Mouse (Mus musculus) midbrain, embryonic 11.5 days (tissue): ENCODE results near the gene 1700123O20Rik. TPM values are rescaled to one million over a fixed set of nuclear protein-coding genes. Genes with fewer than 3 reads are reported as not detected.

Experiments used
- ATAC-seq: fragments of 200-750 bp; cut with Nextera tagmentation; 2 replicates; pipeline ENCODE4 v1.8.0; 2017; ENCODE audit warnings: moderate TSS enrichment, moderate library complexity; ENCODE audit not compliant: low FRiP score
- DNase-seq: peaks from one replicate; pipeline ENCODE4 v3.0.0; 2015; ENCODE audit warnings: low spot score; ENCODE audit errors: missing footprints
- H3K27ac ChIP-seq: fragments of 300-500 bp; sonication (generic); 2 replicates; pipeline ENCODE4 v1.5.1; 2014; ENCODE audit warnings: low read depth, low read length
- H3K27me3 ChIP-seq: fragments of 300-500 bp; sonication (generic); 2 replicates; pipeline ENCODE4 v1.6.1; 2014; ENCODE audit warnings: mild to moderate bottlenecking, low read length, moderate library complexity, mixed read lengths; ENCODE audit not compliant: control insufficient read depth, insufficient read depth
- H3K36me3 ChIP-seq: fragments of 300-500 bp; sonication (generic); 2 replicates; pipeline ENCODE4 v1.6.1; 2014; ENCODE audit warnings: mild to moderate bottlenecking, low read length, moderate library complexity, mixed read lengths; ENCODE audit not compliant: control insufficient read depth, insufficient read depth
- H3K4me1 ChIP-seq: fragments of 300-500 bp; sonication (generic); 2 replicates; pipeline ENCODE4 v1.6.1; 2014; ENCODE audit warnings: low read length; ENCODE audit not compliant: control insufficient read depth, insufficient read depth
- H3K4me2 ChIP-seq: fragments of 300-500 bp; sonication (generic); 2 replicates; pipeline ENCODE4 v1.6.1; 2014; ENCODE audit warnings: mild to moderate bottlenecking, moderate library complexity
- H3K4me3 ChIP-seq: fragments of 300-500 bp; sonication (generic); 2 replicates; pipeline ENCODE4 v1.5.1; 2014; ENCODE audit warnings: low read depth, low read length
- H3K9ac ChIP-seq: fragments of 300-500 bp; sonication (generic); 2 replicates; pipeline ENCODE4 v1.6.1; 2014; ENCODE audit warnings: low read length
- H3K9me3 ChIP-seq: fragments of 300-500 bp; sonication (generic); 2 replicates; pipeline ENCODE4 v1.6.1; 2016; ENCODE audit warnings: low read length; ENCODE audit not compliant: control insufficient read depth
- WGBS: fragments of 180-500 bp; shearing (Covaris S2); extraction: QIAGEN DNeasy Blood & Tissue Kit; methylation state at CpG from one replicate; pipeline ENCODE4 v1.1.7; 2014; 5-methylcytosine and 5-hydroxymethylcytosine counted together
- polyA plus RNA-seq: library from polyadenylated mRNA; unstranded; fragments of >200 nt; fragmentation: Nextera tagmentation; extraction: Ambion mirVana; gene quantifications from 2 replicates; pipeline ENCODE4 v1.2.1, GENCODE M21; 2014

Gene 1700123O20Rik
- polyA plus RNA-seq, 1 experiment from 2014 or later: 96.7 TPM

DNA sequence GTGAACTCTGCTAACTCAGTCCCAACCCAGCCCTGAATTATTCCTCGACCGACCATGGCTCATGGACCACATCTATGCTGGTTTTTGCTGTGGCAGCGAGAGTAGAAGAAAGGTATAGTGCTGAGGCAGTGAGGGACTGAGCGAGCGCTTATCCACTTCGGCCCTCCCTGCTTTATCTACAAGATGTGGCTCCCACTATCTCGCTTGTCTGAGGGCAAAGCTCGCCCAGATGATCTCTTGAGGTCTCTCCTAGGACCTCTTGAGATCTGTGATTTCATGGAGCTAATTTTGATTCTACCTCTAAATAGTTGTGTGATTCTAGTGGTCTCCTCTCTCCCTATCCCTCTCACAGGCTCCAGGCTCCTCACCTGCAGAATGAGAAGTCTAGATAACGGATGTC, 23.0 kb downstream of the 1700123O20Rik start:
- Histone ChIP-seq H3K4me2 (no peak overlapping the region), H3K4me1 (no peaks in the 10 kb centered on the region), H3K36me3 (no peaks in the 10 kb centered on the region), H3K9ac (no peak overlapping the region), H3K27ac (no peak overlapping the region), H3K9me3 (no peaks in the 10 kb centered on the region), H3K4me3 (no peak overlapping the region), H3K27me3 (no peaks in the 10 kb centered on the region; the same call in 1 of the 2 replicates)
- ATAC-seq: no peak
- DNase-seq: no peak
- 92% methylated on average over 9 of the region's 9 CpGs for WGBS

DNA sequence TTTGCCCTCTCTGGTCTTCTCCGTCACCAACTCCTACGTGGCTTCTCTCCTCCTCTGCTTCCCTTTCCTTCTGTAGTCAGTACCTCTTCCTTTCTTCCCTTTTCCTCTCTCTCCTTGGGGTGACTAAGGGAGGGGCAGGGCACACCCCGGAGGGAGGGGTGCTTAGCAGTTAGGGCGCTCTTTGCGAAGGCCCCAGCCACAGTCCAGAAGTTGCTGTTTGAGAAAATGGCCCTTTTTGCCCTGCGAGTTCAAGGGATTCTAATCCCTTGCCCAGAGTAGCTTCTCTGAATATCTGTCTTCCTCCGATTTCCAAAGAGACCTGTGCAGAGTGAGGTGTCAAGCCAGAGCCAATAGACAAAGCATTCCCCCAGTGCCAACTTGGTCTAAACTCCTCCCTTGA, 26.1 kb downstream of the 1700123O20Rik start, which contains the start of gene Cebpe:
Gene Cebpe (minus strand): TSS at position 101 of the 400 bp plus-strand sequence.
- DNase-seq (no peak), ATAC-seq (no peak)
- no peak within 1 kb of the TSS for H3K4me3 ChIP-seq
- H3K4me1 ChIP-seq: peaks cover 3% of the 10 kb centered on the region; the same call in 1 of the 2 replicates
- no peaks in the 10 kb centered on the region for H3K9me3 ChIP-seq
- no peak within 1 kb of the TSS for H3K9ac ChIP-seq
- WGBS: 91% methylated on average over 7 of the region's 7 CpGs
- H3K36me3 ChIP-seq: no peaks in the 10 kb centered on the region
- no peak within 1 kb of the TSS for H3K27ac ChIP-seq
- no peak within 1 kb of the TSS for H3K4me2 ChIP-seq
- no peaks in the 10 kb centered on the region; the same call in 1 of the 2 replicates for H3K27me3 ChIP-seq

GRCm38 (mm10) chr14:54712861-54713260, 26.8 kb downstream of the 1700123O20Rik start:
- DNase-seq (no peak), ATAC-seq (no peak)
- Histone ChIP-seq H3K4me3 (no peak overlapping the region), H3K27ac (no peak overlapping the region), H3K36me3 (no peaks in the 10 kb centered on the region), H3K9me3 (no peaks in the 10 kb centered on the region), H3K4me2 (no peak overlapping the region), H3K27me3 (no peaks in the 10 kb centered on the region; the same call in 1 of the 2 replicates), H3K9ac (no peak overlapping the region), H3K4me1 (peaks cover 3% of the 10 kb centered on the region; the same call in 1 of the 2 replicates)
- 74% methylated on average over 8 of the region's 8 CpGs for WGBS

DNA sequence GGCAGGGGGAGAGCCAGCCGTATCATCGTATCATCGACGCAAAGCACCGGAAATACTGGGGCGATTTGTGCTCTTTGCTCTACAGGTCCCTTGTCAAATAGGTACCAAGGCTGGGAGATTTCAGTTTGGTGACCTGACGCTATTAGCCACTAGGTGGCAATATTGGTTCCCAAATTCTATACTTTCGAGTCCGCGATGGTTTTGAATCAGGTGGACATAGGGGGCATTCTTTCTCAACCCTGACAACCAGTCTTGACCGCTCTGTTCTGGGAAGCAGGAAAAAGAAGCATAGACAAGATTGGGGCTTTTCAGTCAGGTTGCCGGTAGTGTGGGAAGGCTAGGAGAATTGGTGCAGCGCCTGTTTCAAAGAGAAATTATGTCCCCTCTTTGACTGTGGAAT, 28.1 kb downstream of the 1700123O20Rik start:
- peaks cover 3% of the 10 kb centered on the region; the same call in 1 of the 2 replicates for H3K4me1 ChIP-seq
- H3K27me3 ChIP-seq: no peaks in the 10 kb centered on the region
- peak; percentile 64; the same call in 1 of the 2 replicates for ATAC-seq
- DNase-seq: peak; percentile 98
- H3K4me2 ChIP-seq: peak overlapping the region; percentile 58
- peak overlapping the region; percentile 24 for H3K4me3 ChIP-seq
- no peaks in the 10 kb centered on the region for H3K36me3 ChIP-seq
- H3K9ac ChIP-seq: peak overlapping the region; percentile 49; the same call in 1 of the 2 replicates
- H3K9me3 ChIP-seq: no peaks in the 10 kb centered on the region
- WGBS: under 1% methylated on average over 13 of the region's 13 CpGs
- H3K27ac ChIP-seq: no peak overlapping the region

- Histone ChIP-seq H3K4me3 (peak overlapping the region; percentile 24), H3K4me2 (peak overlapping the region; percentile 58), H3K4me1 (peaks cover 3% of the 10 kb centered on the region; the same call in 1 of the 2 replicates), H3K27me3 (no peaks in the 10 kb centered on the region), H3K36me3 (no peaks in the 10 kb centered on the region), H3K9ac (peak overlapping the region; percentile 49; the same call in 1 of the 2 replicates), H3K9me3 (no peaks in the 10 kb centered on the region), H3K27ac (no peak overlapping the region)
- 5% methylated on average over 15 of the region's 15 CpGs for WGBS
- peak; percentile 87 for DNase-seq
- ATAC-seq: no peak
Measured at GRCm38 (mm10) chr14:54714617-54715081, 28.6 kb downstream of the 1700123O20Rik start.

DNA sequence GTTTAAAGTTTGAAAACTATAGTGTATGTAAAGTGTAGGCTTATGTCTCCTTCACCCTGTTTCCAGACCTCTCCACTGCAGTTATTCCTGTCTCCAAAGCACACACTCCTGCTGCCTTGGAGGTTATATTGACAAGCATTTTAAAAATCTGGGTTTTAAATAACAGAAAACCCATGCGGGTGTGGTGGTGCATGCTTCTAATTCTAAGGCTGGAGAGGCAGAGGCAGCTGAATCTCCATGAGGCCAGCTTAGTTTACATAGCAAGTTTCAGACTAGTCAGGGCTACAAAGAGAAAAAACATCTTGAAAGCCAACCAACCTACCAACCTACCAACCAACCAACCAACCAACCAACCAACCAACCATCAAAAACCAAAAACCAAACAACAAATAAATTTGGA, 29.4 kb downstream of the 1700123O20Rik start:
- Histone ChIP-seq H3K4me3 (no peak overlapping the region), H3K27ac (no peak overlapping the region), H3K4me2 (no peak overlapping the region), H3K9ac (no peak overlapping the region), H3K36me3 (no peaks in the 10 kb centered on the region), H3K9me3 (no peaks in the 10 kb centered on the region), H3K4me1 (peaks cover 3% of the 10 kb centered on the region; the same call in 1 of the 2 replicates), H3K27me3 (no peaks in the 10 kb centered on the region)
- WGBS: 85% methylated on average over 1 of the region's 1 CpGs
- ATAC-seq: no peak
- DNase-seq: no peak

- ATAC-seq (no peak), DNase-seq (no peak)
- no peak overlapping the region for H3K9ac ChIP-seq
- no peaks in the 10 kb centered on the region for H3K9me3 ChIP-seq
- no peak overlapping the region for H3K27ac ChIP-seq
- no peaks in the 10 kb centered on the region for H3K4me1 ChIP-seq
- no peaks in the 10 kb centered on the region for H3K27me3 ChIP-seq
- H3K4me3 ChIP-seq: no peak overlapping the region
- no peak overlapping the region for H3K4me2 ChIP-seq
- 90% methylated on average over 11 of the region's 11 CpGs for WGBS
- no peaks in the 10 kb centered on the region for H3K36me3 ChIP-seq
Measured at GRCm38 (mm10) chr14:54720041-54720440, 34.0 kb downstream of the 1700123O20Rik start.

DNA sequence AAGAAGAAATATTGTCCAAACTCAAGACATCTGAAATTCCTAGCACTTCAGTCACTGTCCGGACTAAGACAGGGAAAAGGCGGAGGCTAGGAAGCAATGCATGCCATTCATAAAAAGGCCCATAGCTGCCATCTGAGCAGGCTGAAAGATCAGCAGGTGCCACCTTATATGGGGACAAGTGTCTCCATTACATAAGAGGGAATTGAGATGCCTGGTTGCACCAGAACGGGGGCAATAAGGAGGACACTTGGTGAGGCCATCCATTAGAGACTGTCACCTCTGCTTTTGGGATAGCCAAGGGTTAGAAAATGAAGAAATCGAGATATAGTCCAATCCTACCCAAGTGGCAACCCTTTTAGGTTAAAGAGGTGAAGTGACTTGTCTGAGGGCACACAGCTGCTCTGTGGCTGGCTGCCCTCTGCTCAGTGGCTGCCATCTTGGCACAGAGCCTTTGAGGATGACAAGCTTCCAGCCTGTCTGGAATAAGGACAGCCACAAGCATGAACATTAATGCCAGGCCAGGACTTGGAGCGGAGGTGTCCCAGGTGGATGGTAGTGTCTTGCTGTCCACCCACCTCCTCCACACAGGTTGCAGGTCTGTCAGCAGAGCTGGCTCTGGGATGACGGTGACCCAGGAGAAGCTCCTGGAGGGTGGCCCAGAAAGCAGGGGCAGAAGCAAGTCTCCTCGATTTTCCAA, 34.8 kb downstream of the 1700123O20Rik start:
- H3K27me3 ChIP-seq: no peaks in the 10 kb centered on the region
- H3K27ac ChIP-seq: no peak overlapping the region
- WGBS: 85% methylated on average over 7 of the region's 7 CpGs
- ATAC-seq (no peak), DNase-seq (no peak)
- no peak overlapping the region for H3K9ac ChIP-seq
- no peaks in the 10 kb centered on the region for H3K36me3 ChIP-seq
- no peaks in the 10 kb centered on the region for H3K9me3 ChIP-seq
- H3K4me1 ChIP-seq: no peaks in the 10 kb centered on the region
- no peak overlapping the region for H3K4me2 ChIP-seq
- no peak overlapping the region for H3K4me3 ChIP-seq

DNA sequence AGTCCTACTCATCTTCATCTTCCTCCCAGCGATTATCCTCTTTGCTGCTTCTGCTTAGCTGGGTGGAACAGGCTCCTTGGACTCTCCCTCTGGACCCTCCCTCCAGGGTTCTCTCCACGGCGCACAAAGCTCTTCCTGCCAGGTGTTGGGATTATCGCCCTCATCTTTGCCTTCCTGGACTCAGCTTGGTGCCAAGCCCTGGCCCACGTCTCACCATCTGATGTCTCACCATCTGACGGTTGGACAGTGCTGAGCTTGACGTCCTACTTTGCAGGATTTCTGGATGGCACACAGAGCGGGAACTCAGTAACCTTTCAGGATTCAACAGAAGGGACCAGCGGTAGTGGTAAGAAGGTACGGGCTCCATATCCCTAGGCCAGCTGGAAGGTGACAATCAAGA, 35.7 kb downstream of the 1700123O20Rik start:
- Histone ChIP-seq H3K36me3 (no peaks in the 10 kb centered on the region), H3K27me3 (no peaks in the 10 kb centered on the region), H3K9ac (no peak overlapping the region), H3K9me3 (no peaks in the 10 kb centered on the region), H3K4me3 (no peak overlapping the region), H3K4me2 (no peak overlapping the region), H3K27ac (no peak overlapping the region), H3K4me1 (no peaks in the 10 kb centered on the region)
- 81% methylated on average over 10 of the region's 10 CpGs for WGBS
- ATAC-seq: no peak
- no peak for DNase-seq
